Mouse (Mus musculus) heart, postnatal 0 days (tissue): ENCODE measurements around the gene Shank1.

ENCODE experiments used
- CTCF ChIP-seq: IDR thresholded peaks from 2 replicates; pipeline ENCODE4 v1.5.1; 2016; ENCODE audit warnings: antibody characterized with exemption, control low read depth, low read depth
- EP300 ChIP-seq: IDR thresholded peaks from 2 replicates; pipeline ENCODE4 v1.6.1; 2016; ENCODE audit warnings: antibody characterized with exemption, low read depth

DNA sequence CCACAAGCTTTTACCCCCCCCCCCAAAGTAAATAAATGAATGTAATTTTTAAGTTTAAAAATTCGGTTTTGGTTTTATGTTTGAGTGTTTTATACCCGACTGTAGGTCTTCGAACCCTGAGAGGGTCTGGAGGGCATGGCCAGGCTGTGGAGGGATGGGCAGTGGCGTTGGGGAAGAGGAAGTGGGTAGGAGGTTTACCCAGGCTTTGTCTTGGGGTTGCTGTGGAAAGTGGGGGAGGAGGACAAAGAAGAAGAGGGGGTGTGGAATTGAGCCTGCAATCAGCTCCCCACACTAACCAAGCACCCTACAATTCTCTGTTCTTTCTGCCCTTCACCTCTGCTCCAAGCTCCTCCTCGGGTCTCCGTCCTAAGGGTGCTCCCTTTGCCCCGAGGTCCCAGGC lies 37.5 kb upstream of the Shank1 start:
- TF ChIP-seq EP300 = no peak
- no peak for TF ChIP-seq CTCF
